Mouse (Mus musculus): Measurements from ENCODE around the gene Nol12. TPM values are rescaled to one million over a fixed set of nuclear protein-coding genes. Genes with fewer than 3 reads are reported as not detected.

Gene Nol12
- polyA plus RNA-seq (2015; fragmentation: Nextera tagmentation; extraction: Ambion mirVana) = 46.9 and 47.8 TPM in 2 replicates

- H3K4me2 ChIP-seq = peak within 1 kb of the TSS; percentile 73
Observed at GRCm38 (mm10) chr15:78934784-78935320, at the start of gene Nol12. Gene Nol12, plus strand, starts transcription at chr15:78934933.

DNA sequence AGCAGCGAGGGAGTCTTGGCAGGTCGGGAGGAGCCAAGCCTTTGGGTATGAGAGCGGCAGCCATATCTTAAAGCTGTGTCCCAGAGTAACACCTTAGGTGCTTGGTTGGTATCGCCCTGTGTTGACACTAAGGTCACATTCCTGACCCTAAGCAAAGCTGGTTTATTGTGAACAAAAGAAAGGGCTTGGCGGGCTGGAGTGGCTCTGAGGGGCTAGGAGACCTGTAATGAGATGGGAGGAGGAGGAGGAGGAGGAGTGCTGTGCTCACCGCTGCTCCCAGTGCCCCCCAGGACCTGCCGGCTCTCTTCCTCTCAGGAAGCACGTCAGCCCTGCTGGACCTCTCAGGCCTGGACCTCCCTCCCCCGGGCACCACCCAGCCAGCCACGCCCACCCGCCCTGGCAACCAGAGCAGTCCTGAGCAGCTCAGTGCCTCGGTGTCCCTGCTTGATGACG lies 45.3 kb upstream of the Nol12 start:
- H3K27ac ChIP-seq = peak overlapping the region; percentile 81
- no peaks in the 10 kb centered on the region for H3K9me3 ChIP-seq
- H3K9ac ChIP-seq = peak overlapping the region; percentile 7; the same call in 1 of the 2 replicates
- H3K36me3 ChIP-seq = peaks cover 81% of the 10 kb centered on the region
- peaks cover 25% of the 10 kb centered on the region for H3K4me1 ChIP-seq
- no peaks in the 10 kb centered on the region for H3K27me3 ChIP-seq
- peak overlapping the region; percentile 18; the same call in 1 of the 2 replicates for H3K4me2 ChIP-seq
- ATAC-seq (ENCODE audit: borderline replicate concordance, extremely low read depth, low FRiP score, low TSS enrichment) = peak; percentile 44; the same call in 1 of the 2 replicates
- 24% methylated on average over 13 of the region's 13 CpGs for WGBS
- H3K4me3 ChIP-seq = no peak overlapping the region; the same call in 1 of the 2 replicates

More at GRCm38 (mm10) chr15:78934784-78935320, at the start of gene Nol12:
- Histone ChIP-seq H3K9me3 (no peaks in the 10 kb centered on the region), H3K36me3 (peaks cover 27% of the 10 kb centered on the region), H3K27ac (peak within 1 kb of the TSS; percentile 90), H3K4me1 (peaks cover 18% of the 10 kb centered on the region), H3K9ac (peak within 1 kb of the TSS; percentile 81), H3K4me3 (peak within 1 kb of the TSS; percentile 94), H3K27me3 (no peaks in the 10 kb centered on the region)
- under 1% methylated on average over 42 of the region's 42 CpGs for WGBS
- peak; percentile 84 for ATAC-seq (ENCODE audit: borderline replicate concordance, extremely low read depth, low FRiP score, low TSS enrichment)

- no peak overlapping the region for H3K4me2 ChIP-seq
- ATAC-seq (ENCODE audit: borderline replicate concordance, extremely low read depth, low FRiP score, low TSS enrichment) = no peak
- no peak overlapping the region for H3K27ac ChIP-seq
- WGBS = 59% methylated on average over 7 of the region's 7 CpGs
- no peaks in the 10 kb centered on the region for H3K9me3 ChIP-seq
- peak overlapping the region; percentile 2; the same call in 1 of the 2 replicates for H3K9ac ChIP-seq
- peaks cover 52% of the 10 kb centered on the region for H3K36me3 ChIP-seq
- H3K27me3 ChIP-seq = no peaks in the 10 kb centered on the region
- H3K4me3 ChIP-seq = no peak overlapping the region
- H3K4me1 ChIP-seq = peaks cover 38% of the 10 kb centered on the region
Observed at GRCm38 (mm10) chr15:78892440-78892839, 42.3 kb upstream of the Nol12 start.

DNA sequence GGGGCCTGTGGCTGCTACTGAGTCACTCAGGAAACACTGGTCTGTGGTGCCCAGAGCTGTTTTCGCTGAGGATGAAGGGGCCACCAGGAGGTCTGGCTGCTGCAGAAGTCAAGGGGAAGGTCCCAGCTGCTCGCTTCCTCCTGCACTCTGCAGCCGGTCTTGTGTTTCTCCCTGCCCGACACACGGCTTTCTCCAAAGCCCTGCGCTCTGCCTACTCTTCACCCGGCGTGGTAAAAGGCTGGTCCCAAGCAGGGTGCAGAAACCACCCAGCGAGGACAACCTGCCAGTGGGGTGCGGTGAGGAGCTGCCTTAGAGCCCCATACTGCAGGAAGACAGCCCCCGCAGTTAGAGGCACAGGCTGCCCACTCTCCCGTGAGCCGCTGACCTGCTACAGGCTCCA lies 40.0 kb upstream of the Nol12 start:
- no peak overlapping the region for H3K9ac ChIP-seq
- H3K4me2 ChIP-seq = no peak overlapping the region
- peaks cover 43% of the 10 kb centered on the region for H3K4me1 ChIP-seq
- peak overlapping the region; percentile 8; the same call in 1 of the 2 replicates for H3K27ac ChIP-seq
- peaks cover 39% of the 10 kb centered on the region for H3K36me3 ChIP-seq
- WGBS = 67% methylated on average over 13 of the region's 13 CpGs
- no peaks in the 10 kb centered on the region for H3K9me3 ChIP-seq
- no peaks in the 10 kb centered on the region for H3K27me3 ChIP-seq
- no peak overlapping the region for H3K4me3 ChIP-seq
- ATAC-seq (ENCODE audit: borderline replicate concordance, extremely low read depth, low FRiP score, low TSS enrichment) = no peak

DNA sequence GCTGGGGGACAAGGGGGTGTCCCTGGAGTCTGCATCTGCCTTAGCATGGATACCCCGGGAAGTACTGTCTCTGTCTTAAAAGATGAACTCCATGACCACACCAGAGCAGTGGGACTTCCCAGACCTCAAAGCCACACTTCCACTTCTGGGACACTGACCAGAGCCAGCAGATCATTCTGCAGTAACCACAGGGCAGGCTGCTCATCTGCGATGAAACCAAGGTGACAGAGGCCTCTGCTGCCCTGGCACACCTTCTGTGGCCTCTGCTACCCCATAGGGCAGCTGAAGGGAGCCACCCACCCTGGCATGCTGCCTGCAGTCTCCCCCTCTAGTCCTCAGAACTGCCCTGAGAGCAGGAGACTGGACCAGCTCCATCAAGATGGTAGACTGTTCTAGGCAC lies 39.0 kb upstream of the Nol12 start:
- ATAC-seq (ENCODE audit: borderline replicate concordance, extremely low read depth, low FRiP score, low TSS enrichment) = no peak
- Histone ChIP-seq H3K4me1 (peaks cover 48% of the 10 kb centered on the region), H3K27ac (no peak overlapping the region), H3K9ac (no peak overlapping the region), H3K9me3 (no peaks in the 10 kb centered on the region), H3K27me3 (no peaks in the 10 kb centered on the region), H3K4me3 (no peak overlapping the region), H3K4me2 (no peak overlapping the region), H3K36me3 (peaks cover 32% of the 10 kb centered on the region)
- 83% methylated on average over 2 of the region's 2 CpGs for WGBS

DNA sequence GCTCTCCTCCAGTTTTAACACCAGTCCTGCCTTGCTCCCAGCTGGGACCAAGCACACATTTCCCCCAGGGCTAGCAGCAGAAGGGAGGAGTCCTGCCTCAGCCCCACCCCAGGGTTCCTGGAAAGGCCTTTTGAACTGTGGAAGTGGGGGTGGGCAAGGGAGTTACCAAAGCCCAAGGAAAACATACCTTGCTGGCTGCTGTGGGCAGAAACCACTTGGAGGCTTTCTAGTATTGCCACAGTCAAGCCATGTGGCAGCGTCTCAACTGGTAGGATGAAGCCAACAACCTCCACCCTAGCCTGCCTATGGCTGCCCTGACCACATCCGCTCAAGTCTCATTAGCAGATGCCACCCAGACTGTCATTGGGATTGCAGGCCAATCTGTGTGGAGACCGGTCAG lies 38.6 kb upstream of the Nol12 start:
- Histone ChIP-seq H3K36me3 (peaks cover 28% of the 10 kb centered on the region), H3K9me3 (no peaks in the 10 kb centered on the region), H3K9ac (no peak overlapping the region), H3K4me2 (no peak overlapping the region), H3K4me1 (peaks cover 52% of the 10 kb centered on the region), H3K27me3 (no peaks in the 10 kb centered on the region), H3K4me3 (no peak overlapping the region), H3K27ac (no peak overlapping the region)
- WGBS = 82% methylated on average over 3 of the region's 3 CpGs
- ATAC-seq (ENCODE audit: borderline replicate concordance, extremely low read depth, low FRiP score, low TSS enrichment) = no peak

- H3K27me3 ChIP-seq = no peaks in the 10 kb centered on the region
- H3K4me1 ChIP-seq = peaks cover 62% of the 10 kb centered on the region
- H3K9ac ChIP-seq = no peak overlapping the region
- H3K4me2 ChIP-seq = no peak overlapping the region
- 84% methylated on average over 4 of the region's 4 CpGs for WGBS
- no peak for ATAC-seq (ENCODE audit: borderline replicate concordance, extremely low read depth, low FRiP score, low TSS enrichment)
- H3K27ac ChIP-seq = no peak overlapping the region
- no peaks in the 10 kb centered on the region for H3K9me3 ChIP-seq
- peaks cover 15% of the 10 kb centered on the region for H3K36me3 ChIP-seq
- H3K4me3 ChIP-seq = no peak overlapping the region
Observed at GRCm38 (mm10) chr15:78897488-78897887, 37.2 kb upstream of the Nol12 start.

DNA sequence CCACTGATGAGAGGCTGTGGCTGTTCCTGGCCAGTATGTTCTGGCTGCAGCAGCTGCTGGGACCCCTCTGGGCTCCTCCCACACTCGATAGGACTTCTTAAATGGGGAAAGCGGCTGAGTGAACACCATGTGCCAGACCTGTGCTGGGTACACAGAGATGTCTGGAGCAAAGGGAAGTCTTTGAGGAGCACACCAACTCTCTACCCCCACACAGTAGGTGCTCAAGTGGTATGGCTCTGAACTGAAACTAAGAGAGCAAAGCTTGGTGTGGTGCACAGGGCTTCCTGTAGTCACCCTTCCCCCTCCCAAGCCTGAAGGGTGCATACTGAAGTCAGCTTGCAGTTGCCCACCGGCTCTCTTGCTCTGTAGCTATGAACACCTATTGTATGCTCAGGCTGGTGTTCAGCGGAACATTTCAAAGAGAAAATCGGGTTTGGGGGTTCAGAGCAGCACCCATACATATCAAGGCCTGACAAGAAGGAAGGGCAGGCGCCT lies 36.2 kb upstream of the Nol12 start:
- no peak for ATAC-seq (ENCODE audit: borderline replicate concordance, extremely low read depth, low FRiP score, low TSS enrichment)
- H3K36me3 ChIP-seq = peaks cover 15% of the 10 kb centered on the region
- peak overlapping the region; percentile 86 for H3K4me3 ChIP-seq
- H3K9me3 ChIP-seq = no peaks in the 10 kb centered on the region
- H3K4me2 ChIP-seq = peak overlapping the region; percentile 90
- peak overlapping the region; percentile 72 for H3K27ac ChIP-seq
- H3K27me3 ChIP-seq = no peaks in the 10 kb centered on the region
- WGBS = 40% methylated on average over 6 of the region's 6 CpGs
- H3K4me1 ChIP-seq = peaks cover 61% of the 10 kb centered on the region
- H3K9ac ChIP-seq = peak overlapping the region; percentile 87; the same call in 1 of the 2 replicates

GRCm38 (mm10) chr15:78899409-78899739 lies 35.4 kb upstream of the Nol12 start, which contains the start of gene Gm49510:
Gene Gm49510, plus strand, starts transcription at chr15:78899667.
- Histone ChIP-seq H3K36me3 (peaks cover 18% of the 10 kb centered on the region; the same call in 1 of the 2 replicates), H3K27ac (peak within 1 kb of the TSS; percentile 74), H3K4me2 (peak within 1 kb of the TSS; percentile 90), H3K9ac (peak within 1 kb of the TSS; percentile 87), H3K27me3 (no peaks in the 10 kb centered on the region), H3K9me3 (no peaks in the 10 kb centered on the region), H3K4me3 (peak within 1 kb of the TSS; percentile 86), H3K4me1 (peaks cover 54% of the 10 kb centered on the region)
- WGBS = 4% methylated on average over 20 of the region's 20 CpGs
- no peak for ATAC-seq (ENCODE audit: borderline replicate concordance, extremely low read depth, low FRiP score, low TSS enrichment)

DNA sequence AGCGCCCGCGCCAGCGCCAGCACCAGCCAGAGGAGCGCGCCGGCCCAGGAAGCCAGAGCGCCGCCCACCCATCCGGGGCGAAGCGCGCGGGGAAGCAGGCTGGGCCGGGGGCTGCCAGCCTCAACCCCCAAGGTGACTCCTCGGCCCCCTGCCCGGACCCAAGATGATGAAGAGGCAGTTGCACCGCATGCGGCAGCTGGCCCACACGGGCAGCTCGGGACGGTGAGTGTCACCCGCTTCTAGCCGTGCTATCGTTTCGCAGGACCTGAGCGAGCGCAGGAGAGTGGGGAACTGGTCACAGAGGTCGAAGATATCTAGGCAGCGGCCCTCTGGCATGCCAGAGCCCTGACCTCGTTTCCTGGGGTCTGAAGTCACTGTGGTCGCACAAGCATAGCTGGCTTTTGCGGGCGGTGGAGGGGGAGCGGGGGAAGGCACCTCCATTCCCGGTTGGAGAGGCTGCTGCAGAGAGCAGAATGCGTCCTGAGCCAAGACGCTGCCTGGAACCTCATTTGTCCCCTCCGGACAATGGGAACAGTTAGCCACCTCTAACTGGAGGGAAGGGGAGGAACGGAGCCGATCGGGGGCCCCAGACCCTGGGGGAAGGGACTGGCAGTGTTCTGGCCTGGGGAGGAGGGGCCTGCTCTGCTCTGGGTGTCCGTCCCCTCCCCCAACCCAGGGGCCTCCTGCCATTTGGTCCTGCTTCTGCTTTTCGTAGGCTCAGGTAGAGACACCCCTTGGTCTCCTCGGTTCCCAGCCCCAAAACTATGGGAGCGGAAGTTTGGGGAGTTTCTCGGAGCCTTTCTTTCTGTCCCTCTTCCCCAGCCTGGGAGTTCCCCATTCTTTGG lies 34.8 kb upstream of the Nol12 start, which contains the start of gene Sh3bp1:
Gene Sh3bp1 (plus strand): TSS at position 29 of the 845 bp plus-strand sequence.
- H3K36me3 ChIP-seq = peaks cover 24% of the 10 kb centered on the region
- under 1% methylated on average over 47 of the region's 47 CpGs for WGBS
- H3K4me1 ChIP-seq = peaks cover 51% of the 10 kb centered on the region
- peak within 1 kb of the TSS; percentile 74 for H3K27ac ChIP-seq
- H3K9ac ChIP-seq = peak within 1 kb of the TSS; percentile 87
- H3K4me2 ChIP-seq = peak within 1 kb of the TSS; percentile 90
- no peaks in the 10 kb centered on the region for H3K9me3 ChIP-seq
- H3K4me3 ChIP-seq = peak within 1 kb of the TSS; percentile 86
- H3K27me3 ChIP-seq = no peaks in the 10 kb centered on the region
- peak; percentile 69 for ATAC-seq (ENCODE audit: borderline replicate concordance, extremely low read depth, low FRiP score, low TSS enrichment)

GRCm38 (mm10) chr15:78900585-78901421 lies 33.9 kb upstream of the Nol12 start:
- H3K27ac ChIP-seq = peak overlapping the region; percentile 74
- ATAC-seq (ENCODE audit: borderline replicate concordance, extremely low read depth, low FRiP score, low TSS enrichment) = peak; percentile 37; the same call in 1 of the 2 replicates
- peak overlapping the region; percentile 90 for H3K4me2 ChIP-seq
- no peaks in the 10 kb centered on the region for H3K27me3 ChIP-seq
- WGBS = 12% methylated on average over 18 of the region's 18 CpGs
- peak overlapping the region; percentile 86 for H3K4me3 ChIP-seq
- no peaks in the 10 kb centered on the region for H3K9me3 ChIP-seq
- H3K36me3 ChIP-seq = peaks cover 27% of the 10 kb centered on the region
- H3K9ac ChIP-seq = peak overlapping the region; percentile 87
- peaks cover 49% of the 10 kb centered on the region for H3K4me1 ChIP-seq

Measured in lung, embryonic 15.5 days (tissue).